Mouse (Mus musculus) embryonic fibroblast, embryonic 13.5 days (primary cell): ENCODE measurements around the gene 2310033P09Rik. TPM values are rescaled to one million over a fixed set of nuclear protein-coding genes. Genes with fewer than 3 reads are reported as not detected.

ENCODE experiments used
- H3K27ac ChIP-seq: 2 replicates; pipeline ENCODE4 v1.5.1; 2012; ENCODE audit warnings: low read length, control low read depth, inconsistent platforms; ENCODE audit not compliant: insufficient read depth
- H3K4me1 ChIP-seq: 2 replicates; pipeline ENCODE4 v1.6.1; 2011; ENCODE audit warnings: low read length; ENCODE audit not compliant: control insufficient read depth, insufficient read depth
- H3K4me3 ChIP-seq: 2 replicates; pipeline ENCODE4 v1.5.1; 2011; ENCODE audit warnings: mild to moderate bottlenecking, control low read depth, low read length; ENCODE audit not compliant: insufficient read depth
- CTCF ChIP-seq: IDR thresholded peaks from 2 replicates; pipeline ENCODE4 v1.5.1; 2011; ENCODE audit warnings: mild to moderate bottlenecking, control low read depth, low read length, moderate library complexity, borderline replicate concordance; ENCODE audit not compliant: insufficient read depth
- POLR2A ChIP-seq: IDR thresholded peaks from 2 replicates; pipeline ENCODE4 v1.6.1; 2011; ENCODE audit warnings: low read depth, mild to moderate bottlenecking, control low read depth, low read length, moderate library complexity
- polyA plus RNA-seq: library from polyadenylated mRNA; stranded (reverse); fragments of >200 nt; gene quantifications from 2 replicates; pipeline ENCODE4 v1.2.4, GENCODE M21; 2011; ENCODE audit warnings: low read depth; ENCODE audit not compliant: missing spikeins, insufficient read length

Gene 2310033P09Rik
- polyA plus RNA-seq, 1 experiment = 7.2 TPM

GRCm38 (mm10) chr11:59226787-59227603, 18.9 kb downstream of the 2310033P09Rik start:
- TF ChIP-seq POLR2A = no peak
- no peak for TF ChIP-seq CTCF

GRCm38 (mm10) chr11:59227604-59228121, 19.5 kb downstream of the 2310033P09Rik start:
- TF ChIP-seq POLR2A = no peak
- TF ChIP-seq CTCF = no peak
- Histone ChIP-seq H3K4me3 (peak overlapping the region; percentile 97), H3K27ac (peak overlapping the region; percentile 92), H3K4me1 (peaks cover 11% of the 10 kb centered on the region; the same call in 1 of the 2 replicates)

More at GRCm38 (mm10) chr11:59226787-59227603, 18.9 kb downstream of the 2310033P09Rik start:
- H3K27ac ChIP-seq = peak overlapping the region; percentile 92
- H3K4me1 ChIP-seq = peaks cover 11% of the 10 kb centered on the region; the same call in 1 of the 2 replicates
- peak overlapping the region; percentile 97 for H3K4me3 ChIP-seq

GRCm38 (mm10) chr11:59228122-59228953, 20.2 kb downstream of the 2310033P09Rik start, which contains the start of gene Arf1:
Arf1 (minus strand) TSS chr11:59228270.
- H3K27ac ChIP-seq = peak within 1 kb of the TSS; percentile 92
- no peak for TF ChIP-seq CTCF
- peak; percentile 73 for TF ChIP-seq POLR2A
- peaks cover 9% of the 10 kb centered on the region; the same call in 1 of the 2 replicates for H3K4me1 ChIP-seq
- H3K4me3 ChIP-seq = peak within 1 kb of the TSS; percentile 97

GRCm38 (mm10) chr11:59230144-59230760, 22.1 kb downstream of the 2310033P09Rik start:
- Histone ChIP-seq H3K4me3 (no peak overlapping the region), H3K4me1 (0 out of 2 replicates have a peak, but pooled peaks cover under 1% of the 10 kb centered on the region)
- no peak for TF ChIP-seq POLR2A
- TF ChIP-seq CTCF = peak; percentile 83

GRCm38 (mm10) chr11:59232797-59233196, 24.7 kb downstream of the 2310033P09Rik start:
- Histone ChIP-seq H3K4me1 (no peaks in the 10 kb centered on the region), H3K4me3 (no peak overlapping the region), H3K27ac (no peak overlapping the region)
- no peak for TF ChIP-seq POLR2A
- no peak for TF ChIP-seq CTCF

More at GRCm38 (mm10) chr11:59230144-59230760, 22.1 kb downstream of the 2310033P09Rik start:
- H3K27ac ChIP-seq = no peak overlapping the region

- Histone ChIP-seq H3K27ac (no peak overlapping the region), H3K4me3 (no peak overlapping the region), H3K4me1 (no peaks in the 10 kb centered on the region)
- no peak for TF ChIP-seq POLR2A
- peak; percentile 33; the same call in 1 of the 2 replicates for TF ChIP-seq CTCF
These were observed 30.7 kb downstream of the 2310033P09Rik start for GRCm38 (mm10) chr11:59238525-59239427.

- no peak for TF ChIP-seq POLR2A
- TF ChIP-seq CTCF = no peak
- H3K4me1 ChIP-seq = no peaks in the 10 kb centered on the region
- no peak overlapping the region for H3K4me3 ChIP-seq
- H3K27ac ChIP-seq = no peak overlapping the region
These were observed 31.3 kb downstream of the 2310033P09Rik start for GRCm38 (mm10) chr11:59239428-59239785.

GRCm38 (mm10) chr11:59239796-59240195, 31.7 kb downstream of the 2310033P09Rik start:
- Histone ChIP-seq H3K4me1 (no peaks in the 10 kb centered on the region), H3K4me3 (no peak overlapping the region), H3K27ac (no peak overlapping the region)
- no peak for TF ChIP-seq CTCF
- no peak for TF ChIP-seq POLR2A

GRCm38 (mm10) chr11:59241841-59242240, 33.7 kb downstream of the 2310033P09Rik start:
- Histone ChIP-seq H3K27ac (no peak overlapping the region), H3K4me3 (no peak overlapping the region), H3K4me1 (no peaks in the 10 kb centered on the region)
- no peak for TF ChIP-seq CTCF
- TF ChIP-seq POLR2A = no peak
